Mouse (Mus musculus) kidney, embryonic 14.5 days (tissue): ENCODE results near the gene Olfr13. TPM values are rescaled to one million over a fixed set of nuclear protein-coding genes. Genes with fewer than 3 reads are reported as not detected.
"Not testable (repeated sequence)": the region's sequence is repeated elsewhere in the genome, so short reads cannot be mapped to it uniquely, and the experiment has no call there.

Experiments
- ATAC-seq: fragments of 200-750 bp; cut with Nextera tagmentation; 2 replicates; pipeline ENCODE4 v1.8.0; 2017; ENCODE audit warnings: moderate number of reproducible peaks, mild to moderate bottlenecking, moderate TSS enrichment, moderate library complexity; ENCODE audit not compliant: low FRiP score, low TSS enrichment
- H3K27ac ChIP-seq: fragments of 300-500 bp; sonication (generic); 2 replicates; pipeline ENCODE4 v1.5.1; 2014; ENCODE audit warnings: low read depth, mild to moderate bottlenecking, low read length, moderate library complexity, mixed read lengths
- H3K27me3 ChIP-seq: fragments of 300-500 bp; sonication (generic); 2 replicates; pipeline ENCODE4 v1.6.1; 2014; ENCODE audit warnings: mild to moderate bottlenecking, low read length; ENCODE audit not compliant: control insufficient read depth, insufficient read depth
- H3K36me3 ChIP-seq: fragments of 300-500 bp; sonication (generic); 2 replicates; pipeline ENCODE4 v1.6.1; 2014; ENCODE audit warnings: low read length, mixed read lengths; ENCODE audit not compliant: control insufficient read depth, insufficient read depth
- H3K4me1 ChIP-seq: fragments of 300-500 bp; sonication (generic); 2 replicates; pipeline ENCODE4 v1.6.1; 2014; ENCODE audit warnings: low read length, mixed read lengths; ENCODE audit not compliant: control insufficient read depth, insufficient read depth
- H3K4me2 ChIP-seq: fragments of 300-500 bp; sonication (generic); replicated peaks from 2 replicates; pipeline ENCODE4 v1.6.1; 2014; ENCODE audit warnings: low read depth, mild to moderate bottlenecking, low read length
- H3K4me3 ChIP-seq: fragments of 300-500 bp; sonication (generic); 2 replicates; pipeline ENCODE4 v1.5.1; 2014; ENCODE audit warnings: mild to moderate bottlenecking, low read length
- H3K9ac ChIP-seq: fragments of 300-500 bp; sonication (generic); 2 replicates; pipeline ENCODE4 v1.6.1; 2014; ENCODE audit warnings: low read depth, mild to moderate bottlenecking, low read length, moderate library complexity
- H3K9me3 ChIP-seq: fragments of 300-500 bp; sonication (generic); 2 replicates; pipeline ENCODE4 v1.6.1; 2016; ENCODE audit warnings: low read length; ENCODE audit not compliant: control insufficient read depth
- WGBS: fragments of 180-500 bp; shearing (Covaris S2); extraction: QIAGEN DNeasy Blood & Tissue Kit; methylation state at CpG from one replicate; pipeline ENCODE4 v1.1.7; 2014; 5-methylcytosine and 5-hydroxymethylcytosine counted together
- polyA plus RNA-seq: library from polyadenylated mRNA; unstranded; fragments of >200 nt; fragmentation: Nextera tagmentation; extraction: Ambion mirVana; gene quantifications from 2 replicates; pipeline ENCODE4 v1.2.1, GENCODE M21; 2014

Olfr13 gene
- polyA plus RNA-seq, 1 experiment from 2014 or later = not detected

GRCm38 (mm10) chr6:43198094-43198493 lies 26.2 kb downstream of the Olfr13 start:
- Histone ChIP-seq H3K9me3 (no peaks in the 10 kb centered on the region), H3K36me3 (no peaks in the 10 kb centered on the region), H3K4me3 (no peak overlapping the region), H3K4me2 (no peak overlapping the region), H3K27ac (no peak overlapping the region), H3K27me3 (no peaks in the 10 kb centered on the region), H3K4me1 (no peaks in the 10 kb centered on the region), H3K9ac (no peak overlapping the region)
- 79% methylated on average over 3 of the region's 3 CpGs for WGBS
- ATAC-seq = no peak

- Histone ChIP-seq H3K4me2 (no peak overlapping the region), H3K36me3 (no peaks in the 10 kb centered on the region), H3K9ac (no peak overlapping the region), H3K4me3 (no peak overlapping the region), H3K9me3 (no peaks in the 10 kb centered on the region), H3K27ac (no peak overlapping the region), H3K27me3 (no peaks in the 10 kb centered on the region), H3K4me1 (no peaks in the 10 kb centered on the region)
- no peak for ATAC-seq
Observed at GRCm38 (mm10) chr6:43202786-43203185, 30.8 kb downstream of the Olfr13 start.

- 32% methylated on average over 2 of the region's 2 CpGs for WGBS
- Histone ChIP-seq H3K4me3 (no peak overlapping the region), H3K27ac (no peak overlapping the region), H3K4me2 (no peak overlapping the region), H3K27me3 (no peaks in the 10 kb centered on the region), H3K36me3 (no peaks in the 10 kb centered on the region), H3K9ac (no peak overlapping the region), H3K9me3 (no peaks in the 10 kb centered on the region), H3K4me1 (no peaks in the 10 kb centered on the region)
- ATAC-seq = no peak
Observed at GRCm38 (mm10) chr6:43205355-43205754, 33.4 kb downstream of the Olfr13 start.

- H3K4me2 ChIP-seq, H3K4me1 ChIP-seq, H3K27ac ChIP-seq, H3K27me3 ChIP-seq, H3K36me3 ChIP-seq, H3K9ac ChIP-seq, H3K9me3 ChIP-seq, H3K4me3 ChIP-seq, ATAC-seq: not testable (repeated sequence)
Observed at GRCm38 (mm10) chr6:43212873-43213272, 40.9 kb downstream of the Olfr13 start, which contains the start of gene Olfr434. Olfr434 (plus strand) TSS chr6:43213021.

Other genes starting within 250 kb of the Olfr13 start
- not detected in 2 replicates for gene Olfr444, start 223.1 kb upstream of the Olfr13 start, polyA plus RNA-seq
- gene Olfr441, start 65.8 kb upstream of the Olfr13 start, polyA plus RNA-seq = not detected in 2 replicates
- not detected in 2 replicates for gene Olfr237-ps1, start 25.6 kb upstream of the Olfr13 start, polyA plus RNA-seq
- not detected in 2 replicates for gene Olfr437, start 8.9 kb upstream of the Olfr13 start, polyA plus RNA-seq
- not detected in 2 replicates for gene Olfr435, start 25.0 kb downstream of the Olfr13 start, polyA plus RNA-seq
- gene Olfr434, start 40.9 kb downstream of the Olfr13 start, polyA plus RNA-seq = not detected in 2 replicates
- gene Olfr47, start 59.4 kb downstream of the Olfr13 start, polyA plus RNA-seq = not detected in 2 replicates
- 12.5 and 13.7 TPM in 2 replicates for gene Arhgef5, start 93.4 kb downstream of the Olfr13 start, polyA plus RNA-seq
- 0.20 TPM in 1 of 2 replicates, not detected in the other for gene Nobox, start 137.4 kb downstream of the Olfr13 start, polyA plus RNA-seq